Mouse (Mus musculus): ENCODE results near the gene Gsta2. TPM values are rescaled to one million over a fixed set of nuclear protein-coding genes. Genes with fewer than 3 reads are reported as not detected.

Gsta2 gene
- not detected for polyA plus RNA-seq (2017; shearing (Covaris generic))

DNA sequence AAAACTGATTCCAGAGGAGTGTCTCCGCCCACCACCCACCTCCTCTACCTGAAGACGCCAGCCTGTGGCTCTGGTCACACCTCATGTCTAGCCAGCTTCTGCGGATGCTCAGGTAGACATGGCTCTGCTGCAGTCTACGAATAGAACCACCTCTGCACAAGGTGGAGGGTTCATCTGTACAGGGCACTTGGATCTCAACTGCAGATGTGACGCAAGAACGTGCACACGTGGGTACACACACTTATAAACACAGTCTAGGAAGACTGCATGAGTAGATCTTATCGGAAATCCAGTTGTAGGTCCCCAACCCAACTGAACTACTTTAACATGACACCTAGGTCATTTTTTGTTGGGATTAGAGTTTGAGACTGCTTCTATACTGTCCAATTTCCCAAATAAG, at the start of gene Gsta2:
Gsta2 (minus strand) TSS at position 178 of the 400 bp plus-strand sequence.

DNA sequence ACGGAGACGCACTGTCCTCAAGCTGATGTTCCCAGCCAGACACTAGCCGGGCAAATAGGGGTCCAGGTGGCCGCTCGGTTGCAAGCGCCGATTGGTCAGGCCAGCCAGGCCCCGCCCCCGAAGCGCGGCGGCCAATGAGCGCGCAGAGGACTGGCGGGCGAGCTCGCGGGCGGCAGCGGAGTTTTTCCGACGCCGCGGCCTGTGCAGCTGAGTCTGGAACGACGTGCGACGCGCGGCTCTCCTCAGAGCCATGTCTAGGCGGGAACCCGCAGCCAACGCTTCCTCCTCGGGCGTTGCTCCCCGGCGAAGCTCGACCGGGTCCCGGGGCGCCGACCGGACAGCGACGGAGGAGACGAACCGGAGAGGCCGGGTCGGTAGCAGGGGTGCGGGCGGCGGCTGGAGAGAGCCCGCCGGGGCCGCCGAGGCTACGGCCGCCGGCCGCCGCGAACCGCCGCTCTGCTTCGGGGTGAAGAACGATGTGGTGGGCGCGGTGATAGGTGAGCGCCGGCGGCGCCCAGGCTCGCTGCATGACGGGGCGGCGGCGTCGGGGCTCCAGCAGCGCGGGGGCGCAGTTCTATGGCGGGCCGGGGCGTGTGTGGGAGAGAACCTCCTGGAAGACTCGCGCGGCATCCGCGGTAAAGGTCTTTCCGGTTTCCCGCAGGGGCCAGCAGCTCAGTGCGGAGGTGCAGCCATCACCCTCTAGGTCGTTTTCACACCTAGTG, 40.2 kb upstream of the Gsta2 start, which contains the start of gene Ddx43:
Ddx43 (plus strand) TSS at position 148 of the 722 bp plus-strand sequence.

DNA sequence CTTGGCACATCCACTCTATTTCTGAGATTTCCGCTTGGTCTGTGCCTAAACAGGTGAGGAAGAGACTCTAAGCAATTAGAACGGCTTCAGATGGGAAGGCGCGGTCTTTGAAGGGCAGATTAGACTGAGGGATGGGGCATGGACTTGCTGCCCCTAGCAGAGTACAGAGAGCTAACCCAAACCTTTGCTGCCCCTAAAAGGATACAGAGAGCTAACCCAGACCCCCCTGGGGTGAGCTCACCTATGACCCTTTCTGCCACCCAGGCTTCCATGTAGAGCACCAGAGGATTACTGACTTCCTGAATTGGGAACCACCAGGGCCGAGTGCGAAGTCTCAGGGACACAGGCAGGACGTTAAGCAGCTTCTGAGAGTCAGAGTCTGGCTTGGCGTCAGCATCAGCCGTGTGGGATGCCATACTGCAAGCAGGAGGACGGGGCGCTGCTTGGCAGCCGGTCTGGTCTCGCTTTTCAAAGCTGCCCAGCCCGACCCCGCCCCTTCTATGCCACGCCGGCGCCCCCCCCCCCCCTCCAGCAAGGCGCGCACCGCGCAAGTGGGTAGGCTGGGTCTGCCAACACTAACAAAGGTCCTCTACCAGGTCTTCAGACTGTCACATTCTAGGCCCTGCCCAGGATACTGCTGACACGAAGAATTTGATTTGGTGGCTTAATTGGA, 22.7 kb upstream of the Gsta2 start, which contains the start of gene Ooep:
Ooep (minus strand) TSS at position 613 of the 673 bp plus-strand sequence.

DNA sequence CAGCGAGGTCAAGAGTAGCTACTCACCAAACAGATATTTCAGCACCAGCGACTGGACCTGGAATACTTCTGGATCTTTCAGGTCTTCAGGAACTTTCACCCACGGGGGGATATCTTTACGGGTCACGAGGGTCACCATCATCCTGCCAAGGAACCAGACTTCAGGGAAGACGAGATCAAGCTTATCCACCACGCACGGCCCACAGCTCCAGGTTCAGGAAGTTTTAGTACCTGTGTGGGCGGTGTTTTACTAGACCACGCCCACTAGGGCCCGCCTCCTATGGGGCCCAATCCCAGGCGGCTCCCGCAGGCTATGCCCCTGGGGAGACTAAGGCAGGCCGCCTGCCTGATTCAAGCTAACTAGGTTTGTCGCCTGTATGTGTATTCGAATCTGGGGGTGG, 12.4 kb upstream of the Gsta2 start, which contains the start of gene Dppa5a:
Dppa5a (minus strand) TSS at position 219 of the 400 bp plus-strand sequence.

DNA sequence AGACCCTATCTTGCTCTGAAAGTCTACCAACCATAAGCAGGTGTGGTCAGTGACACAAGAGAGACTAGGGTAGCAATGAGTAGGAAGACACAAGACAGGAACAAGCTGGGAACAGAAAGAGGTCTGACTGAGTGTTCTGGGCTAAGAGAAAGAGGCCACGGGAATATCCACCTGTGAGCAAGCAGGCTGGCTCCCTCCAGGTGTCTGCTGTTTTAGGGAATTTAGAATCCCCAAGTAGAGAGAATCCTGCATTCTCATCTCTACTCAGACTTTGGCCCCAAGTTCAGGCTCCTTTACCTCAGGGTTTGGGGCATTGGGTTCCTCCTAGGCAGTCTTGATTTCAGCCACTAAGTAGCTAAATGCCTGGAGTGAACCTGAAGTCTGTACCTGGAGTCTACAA, 28.3 kb downstream of the Gsta2 start, which contains the start of gene Omt2b:
Omt2b (plus strand) TSS at position 301 of the 400 bp plus-strand sequence.

DNA sequence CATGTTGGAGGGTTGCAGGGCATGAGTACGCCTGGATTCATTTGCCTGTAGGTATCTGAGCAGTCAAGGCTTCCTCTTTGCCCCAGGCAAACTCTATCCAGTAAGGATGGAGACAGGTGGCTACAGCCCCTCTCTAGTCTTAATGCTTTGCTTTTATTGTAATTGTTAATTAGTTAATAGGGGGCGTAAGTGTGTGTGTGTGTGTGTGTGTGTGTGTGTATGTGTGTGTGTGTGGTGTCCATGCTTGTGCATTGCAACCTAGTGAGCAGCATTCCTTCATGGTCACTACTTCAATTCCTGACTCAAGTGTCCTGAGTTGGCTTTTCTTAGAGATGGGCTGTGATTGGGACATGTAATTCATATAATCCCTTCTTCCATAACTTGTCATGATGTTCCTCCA, 40.9 kb downstream of the Gsta2 start, which contains the start of gene Omt2a:
Omt2a (minus strand) TSS at position 101 of the 400 bp plus-strand sequence.

DNA sequence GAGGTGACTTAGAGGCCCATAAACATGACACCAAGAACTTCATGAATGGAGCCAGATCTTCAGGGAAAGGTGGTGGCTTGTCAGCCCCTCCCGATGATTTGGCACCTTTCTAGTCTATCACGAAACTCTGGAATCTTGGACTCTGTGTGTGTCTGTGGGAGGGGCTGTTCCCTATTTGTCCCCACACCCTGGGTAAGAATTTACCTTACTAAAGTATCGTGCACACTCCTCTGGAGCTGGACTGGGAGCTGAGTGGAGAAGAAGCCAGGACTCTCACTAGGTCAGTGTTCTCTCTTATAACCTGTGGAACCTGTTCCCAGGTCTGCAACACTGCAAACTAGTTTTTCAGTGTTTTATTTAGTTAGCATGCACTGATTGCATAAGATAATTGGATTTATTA, 65.9 kb downstream of the Gsta2 start, which contains the start of gene Gm10639:
Gm10639 (plus strand) TSS at position 201 of the 400 bp plus-strand sequence.

Other genes with a start within 250 kb of the Gsta2 start
- gene Fbxo9, start 246.7 kb downstream of the Gsta2 start, polyA plus RNA-seq (2017; shearing (Covaris generic)), result 54.4 TPM
- 8.4 TPM for gene Ick, start 246.6 kb downstream of the Gsta2 start, polyA plus RNA-seq (2017; shearing (Covaris generic))
- gene Gsta4, start 173.0 kb downstream of the Gsta2 start, polyA plus RNA-seq (2017; shearing (Covaris generic)), result 2.4 TPM
- not detected for gene Gsta1, start 125.1 kb downstream of the Gsta2 start, polyA plus RNA-seq (2017; shearing (Covaris generic))
- not detected for gene Gm3776, start 98.7 kb downstream of the Gsta2 start, polyA plus RNA-seq (2017; shearing (Covaris generic))
- gene Gm10639, start 65.9 kb downstream of the Gsta2 start, polyA plus RNA-seq (2017; shearing (Covaris generic)), result not detected
- gene Omt2a, start 41.0 kb downstream of the Gsta2 start, polyA plus RNA-seq (2017; shearing (Covaris generic)), result not detected
- not detected for gene Omt2b, start 28.2 kb downstream of the Gsta2 start, polyA plus RNA-seq (2017; shearing (Covaris generic))
- gene Dppa5a, start 12.4 kb upstream of the Gsta2 start, polyA plus RNA-seq (2017; shearing (Covaris generic)), result not detected
- not detected for gene Ooep, start 22.9 kb upstream of the Gsta2 start, polyA plus RNA-seq (2017; shearing (Covaris generic))
- 6.7 TPM for gene Ddx43, start 40.0 kb upstream of the Gsta2 start, polyA plus RNA-seq (2017; shearing (Covaris generic))
- gene Cgas, start 87.4 kb upstream of the Gsta2 start, polyA plus RNA-seq (2017; shearing (Covaris generic)), result 2.5 TPM
- 17.3 TPM for gene Mto1, start 92.4 kb upstream of the Gsta2 start, polyA plus RNA-seq (2017; shearing (Covaris generic))
- gene Gm17324, start 93.0 kb upstream of the Gsta2 start, polyA plus RNA-seq (2017; shearing (Covaris generic)), result 1.2 TPM
- gene Eef1a1, start 133.4 kb upstream of the Gsta2 start, polyA plus RNA-seq (2017; shearing (Covaris generic)), result 4,652 TPM
- gene Slc17a5, start 232.3 kb upstream of the Gsta2 start, polyA plus RNA-seq (2017; shearing (Covaris generic)), result 5.5 TPM